Mouse (Mus musculus): ENCODE results near the gene Snx32. TPM values are rescaled to one million over a fixed set of nuclear protein-coding genes. Genes with fewer than 3 reads are reported as not detected.

Gene Snx32
- 10 to 100 TPM; 70.5 to 74.2 TPM for total RNA-seq (2021)
- long read RNA-seq, experiment 1, transcript Snx32-201 (13 exons, 1,703 nt), result major isoform, 40 of 93 reads
- long read RNA-seq, experiment 1, partial matches to known transcripts, result 5 of 93 reads
- long read RNA-seq, experiment 1, other reads (novel, unspliced or antisense), result 45 of 93 reads
- long read RNA-seq, experiment 2, transcript Snx32-201 (13 exons, 1,703 nt), result major isoform, 55 of 152 reads
- long read RNA-seq, experiment 2, partial matches to known transcripts, result 60 of 152 reads
- long read RNA-seq, experiment 2, other reads (novel, unspliced or antisense), result 35 of 152 reads

DNA sequence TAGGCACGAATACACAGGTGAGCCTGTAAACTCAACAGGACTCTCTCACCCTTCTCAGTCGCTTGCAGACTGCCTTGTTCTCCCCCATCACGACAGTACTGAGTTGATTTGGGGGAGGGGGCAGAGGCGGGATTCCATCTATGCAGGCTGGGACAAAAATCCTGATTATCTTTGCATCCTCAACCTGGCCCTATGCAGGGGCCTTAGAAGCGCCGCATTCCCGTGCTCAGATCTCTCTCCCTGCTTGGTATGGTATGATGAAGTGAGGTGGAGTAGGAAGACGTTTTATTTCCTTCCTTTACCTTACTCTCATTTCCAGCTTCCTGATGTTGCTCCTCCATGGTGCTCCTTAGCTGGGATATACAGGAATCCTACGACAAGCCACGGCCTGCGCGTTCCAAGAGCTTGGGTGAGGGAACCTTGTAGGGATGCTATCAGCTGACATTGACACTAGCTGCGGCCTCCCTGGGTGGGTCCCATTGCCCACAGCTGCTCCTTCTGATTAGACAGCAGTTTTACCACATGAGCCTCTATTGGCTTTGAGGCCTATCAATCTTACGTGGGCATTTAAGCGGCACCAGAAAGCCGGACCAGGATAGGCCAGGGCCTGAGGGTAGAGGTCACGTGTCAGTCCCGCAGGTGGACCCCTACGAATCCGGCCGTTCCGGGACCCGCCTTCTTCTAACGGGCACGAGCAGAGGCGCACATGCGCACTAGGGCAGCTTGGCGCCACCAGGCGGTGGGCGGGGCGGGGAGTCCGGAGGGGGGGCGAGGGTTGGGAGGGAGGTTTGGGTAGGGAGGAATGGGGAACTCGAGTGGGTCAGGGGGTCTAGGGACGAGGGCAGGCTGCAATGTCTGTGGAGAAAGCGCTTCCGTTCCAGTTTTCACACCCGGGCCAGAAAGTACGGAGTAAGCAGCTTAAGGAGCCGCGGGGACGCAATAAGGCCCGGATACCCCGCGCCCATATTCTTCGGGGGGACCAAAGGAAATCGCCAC, at the start of gene Snx32:
Gene Snx32 (minus strand): TSS at position 508 of the 996 bp plus-strand sequence.
- peak; percentile 95 to 99 for DNase-seq (ENCODE audit: low spot score in 2 of 2)

DNA sequence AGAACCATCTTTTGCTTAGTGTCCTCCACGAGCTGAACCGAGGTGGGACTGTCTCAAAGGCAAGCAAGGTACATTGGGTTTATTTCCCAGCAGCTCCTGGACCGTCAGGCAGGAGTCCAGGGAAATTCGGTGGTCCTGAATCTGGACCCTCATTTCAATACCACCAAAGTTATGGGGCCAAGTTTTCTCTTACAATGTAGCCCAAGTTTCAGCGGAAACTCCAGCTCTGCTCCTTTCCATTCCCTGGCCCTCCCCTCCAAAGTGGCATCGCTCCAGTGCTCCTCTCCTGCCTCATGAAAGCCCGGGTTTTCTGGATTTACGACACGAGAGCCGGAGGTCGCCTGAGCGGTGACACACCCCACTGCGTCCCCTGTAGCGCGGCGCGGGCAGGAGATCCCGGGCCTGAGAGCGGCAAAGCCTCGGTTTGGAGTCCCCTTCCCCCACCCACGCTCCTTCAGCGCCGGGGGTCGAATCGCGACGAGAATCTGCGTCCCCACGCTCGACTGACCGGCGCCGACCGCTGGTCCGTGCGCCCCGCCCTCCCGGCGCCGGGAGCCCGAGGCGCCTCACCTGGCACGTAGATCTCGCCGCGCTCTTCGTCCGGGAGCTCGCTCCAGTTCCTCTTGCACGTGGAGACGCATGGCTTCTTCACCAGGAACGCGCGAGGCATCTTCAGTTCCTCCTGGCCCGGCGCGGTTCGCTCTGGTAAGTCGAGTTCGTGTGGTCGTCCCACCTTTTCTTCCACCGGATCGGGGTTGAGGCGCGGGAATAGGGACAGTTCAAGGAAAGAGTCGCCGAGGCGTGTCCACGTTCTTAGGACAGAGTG, 49.5 kb upstream of the Snx32 start:
- DNase-seq (ENCODE audit: low spot score in 2 of 2), result no peak

DNA sequence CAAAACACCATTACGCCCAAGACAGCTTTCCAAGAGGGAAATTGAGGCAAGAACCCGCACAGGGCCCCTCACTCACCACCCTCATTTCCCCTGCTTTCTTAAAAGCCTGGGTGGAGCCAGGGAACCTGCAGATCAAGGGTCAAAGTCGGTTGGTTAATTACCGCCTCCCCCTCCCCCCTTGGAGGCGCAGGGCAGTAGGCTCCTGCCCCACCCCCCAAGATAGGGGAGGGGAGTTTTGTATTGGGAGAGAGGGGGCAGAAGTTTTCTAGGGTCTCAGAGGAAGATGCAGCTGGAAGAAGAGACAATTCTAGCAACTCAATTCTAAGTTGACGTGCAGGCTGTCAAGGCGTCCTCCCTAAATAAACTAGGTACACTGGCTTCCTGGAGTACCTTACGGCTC, 48.9 kb upstream of the Snx32 start:
- no peak for DNase-seq (ENCODE audit: low spot score in 2 of 2)

DNA sequence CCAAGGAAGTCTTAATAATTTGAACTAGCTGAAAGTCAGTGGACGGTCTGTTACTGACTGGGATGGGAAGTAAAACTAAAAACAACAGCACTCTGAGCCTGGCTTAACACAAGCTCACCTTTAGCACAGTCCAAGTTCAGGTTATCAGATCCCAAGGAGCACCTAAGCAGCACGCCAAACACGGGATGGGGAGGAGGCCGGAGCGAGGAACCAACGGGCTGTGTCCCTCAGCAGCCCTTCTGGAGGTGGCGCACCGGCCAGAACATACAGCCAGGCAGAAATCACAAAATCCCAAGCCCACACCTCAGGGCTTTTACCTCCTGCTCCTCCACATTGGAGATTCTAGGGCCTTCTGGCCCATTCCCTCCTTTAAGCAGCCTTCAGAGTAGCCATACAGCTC, 48.4 kb upstream of the Snx32 start:
- DNase-seq (ENCODE audit: low spot score in 2 of 2), result no peak

DNA sequence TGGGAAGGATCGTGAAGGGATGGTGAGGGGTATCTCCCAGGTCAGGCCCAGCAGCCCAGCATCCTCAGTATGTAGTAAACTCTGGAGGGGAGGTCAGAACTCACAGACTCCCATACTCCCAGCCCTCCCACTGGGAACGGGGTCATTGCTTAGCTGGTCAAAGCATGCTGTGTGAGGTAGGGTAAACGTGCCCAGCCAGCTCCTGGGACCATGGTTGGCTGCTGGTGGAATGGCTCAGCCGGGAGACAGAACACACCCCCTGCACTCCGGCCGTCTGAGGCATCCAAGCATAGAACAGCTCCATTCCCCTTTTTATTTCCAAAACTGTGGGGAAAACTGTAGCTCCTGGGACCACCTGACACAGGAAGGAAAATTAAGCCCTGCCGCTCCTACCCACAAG, 47.8 kb upstream of the Snx32 start:
- no peak for DNase-seq (ENCODE audit: low spot score in 2 of 2)

DNA sequence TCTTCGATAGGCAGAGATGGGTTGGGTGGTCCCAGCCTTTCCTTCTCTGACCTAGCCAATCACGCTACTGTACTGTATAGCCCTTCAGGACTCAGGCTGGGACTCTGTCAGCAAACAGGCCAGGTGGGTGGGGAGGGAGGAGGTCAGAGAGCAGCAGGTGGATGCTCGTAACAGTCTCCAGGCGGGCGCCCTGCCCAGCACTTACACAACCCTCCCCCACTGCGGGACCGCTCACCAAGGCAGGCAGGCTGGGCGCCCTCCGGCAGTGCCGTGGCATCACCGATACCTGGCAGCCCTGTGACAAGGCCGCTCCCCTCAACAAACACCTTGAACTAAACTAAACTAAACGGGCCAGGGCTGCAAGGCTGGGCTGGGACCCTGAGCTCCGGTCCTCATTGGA, 43.9 kb upstream of the Snx32 start:
- DNase-seq (ENCODE audit: low spot score in 2 of 2), result no peak

DNA sequence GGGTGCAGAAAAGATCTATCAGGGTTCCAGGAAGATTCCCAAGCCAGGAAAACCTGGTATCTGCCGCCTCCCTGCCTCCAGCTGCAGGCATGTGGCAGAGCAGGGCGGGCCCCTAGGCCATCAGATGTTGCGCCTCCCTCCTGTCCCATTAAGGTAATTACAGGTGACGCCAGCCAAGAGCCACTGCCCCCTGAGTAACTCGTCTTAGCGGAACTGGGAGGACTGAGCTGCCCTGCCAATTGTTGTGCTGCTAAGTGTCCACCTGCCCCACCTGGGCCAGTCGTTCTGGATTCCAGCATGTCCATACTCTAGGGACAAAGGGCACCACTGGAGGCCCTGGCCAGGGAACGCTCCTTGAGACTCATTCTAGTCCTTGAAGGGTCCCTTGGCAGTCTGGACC, 43.5 kb upstream of the Snx32 start:
- no peak for DNase-seq (ENCODE audit: low spot score in 2 of 2)

DNA sequence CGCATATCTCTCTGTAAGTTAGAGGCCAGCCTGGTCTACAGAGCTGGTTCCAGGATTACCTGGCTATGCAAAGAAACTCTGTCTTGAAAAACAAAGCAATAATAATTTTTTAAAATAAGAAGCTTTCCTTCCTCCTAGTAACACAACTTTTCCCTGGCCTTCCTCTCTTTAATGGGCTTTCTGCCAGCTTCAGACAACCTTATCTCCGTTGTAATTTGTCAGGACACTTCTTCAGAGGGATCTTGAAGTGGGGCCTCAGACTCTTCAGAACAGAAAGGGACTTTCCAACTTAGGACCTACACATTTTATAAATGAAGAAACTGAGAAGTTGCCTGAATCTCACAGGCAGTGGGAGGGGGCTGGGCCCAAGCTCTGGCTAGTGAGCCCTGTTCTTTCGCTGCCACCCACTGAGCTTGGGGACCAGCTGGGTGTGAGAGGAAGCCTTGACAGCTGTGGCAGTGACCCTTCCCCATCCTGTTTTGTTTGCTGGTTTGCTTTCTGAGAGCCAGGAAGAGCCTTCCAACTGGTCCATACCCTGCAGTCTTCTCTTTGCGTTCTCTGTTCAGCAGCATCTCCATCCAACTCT, 37.2 kb upstream of the Snx32 start:
- DNase-seq (ENCODE audit: low spot score in 2 of 2), result no peak

DNA sequence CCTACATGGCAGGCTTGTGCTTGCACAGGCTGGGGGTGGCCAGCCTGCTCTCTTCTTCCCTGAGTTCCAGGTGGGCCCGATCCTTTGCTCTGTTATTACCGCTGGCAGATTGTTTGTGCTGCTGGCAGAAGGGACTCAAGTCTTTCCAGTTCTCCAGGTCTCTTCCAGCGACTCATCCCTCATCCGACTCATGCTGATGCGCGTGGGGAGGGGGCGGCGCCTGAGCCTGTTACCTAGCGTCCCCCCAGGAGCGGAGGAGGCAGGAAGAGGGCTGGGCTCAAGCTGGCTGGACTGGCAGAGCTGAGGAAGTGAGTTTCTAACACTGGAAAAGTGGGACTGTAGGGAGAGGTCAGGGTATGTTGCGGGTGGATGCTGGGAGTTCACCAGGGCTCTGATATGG, 33.7 kb upstream of the Snx32 start:
- DNase-seq (ENCODE audit: low spot score in 2 of 2), result no peak

DNA sequence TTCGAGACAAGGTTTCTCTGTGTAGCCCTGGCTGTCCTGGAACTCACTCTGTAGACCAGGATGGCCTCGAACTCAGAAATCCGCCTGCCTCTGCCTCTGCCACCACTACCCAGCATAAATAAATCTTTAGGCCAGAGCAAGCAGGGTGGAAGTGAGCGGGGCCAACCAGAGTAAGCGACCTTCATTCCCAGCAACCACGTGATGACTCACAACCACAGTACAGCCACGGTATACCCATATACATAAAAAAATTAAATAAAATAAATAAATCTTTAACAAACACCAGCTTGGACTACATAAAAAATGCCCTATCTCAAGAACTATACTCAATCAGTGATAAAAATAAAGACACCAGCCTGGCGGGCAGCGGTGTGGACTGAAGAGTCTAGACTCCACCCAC, 33.0 kb upstream of the Snx32 start:
- DNase-seq (ENCODE audit: low spot score in 2 of 2), result no peak

DNA sequence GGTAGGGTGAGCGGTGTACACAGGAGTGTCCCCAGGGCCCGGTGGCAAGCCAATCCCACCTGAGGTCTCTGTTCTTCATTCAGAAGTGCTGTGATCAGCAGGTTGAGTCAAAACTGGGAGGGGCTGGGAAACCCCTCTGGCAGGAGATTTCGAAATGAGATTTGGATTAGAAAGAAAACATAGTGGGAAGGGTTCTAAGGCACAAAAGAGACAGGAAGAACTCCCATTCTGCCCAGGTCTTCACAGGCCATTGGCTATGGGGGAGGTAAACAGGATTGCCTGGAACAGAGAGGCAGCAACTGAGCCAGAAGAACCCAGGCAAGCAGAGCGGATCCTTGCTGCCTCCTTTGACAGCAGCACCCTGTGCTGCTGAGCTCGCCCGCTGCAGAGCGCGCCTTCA, 28.4 kb upstream of the Snx32 start:
- DNase-seq (ENCODE audit: low spot score in 2 of 2), result no peak

DNA sequence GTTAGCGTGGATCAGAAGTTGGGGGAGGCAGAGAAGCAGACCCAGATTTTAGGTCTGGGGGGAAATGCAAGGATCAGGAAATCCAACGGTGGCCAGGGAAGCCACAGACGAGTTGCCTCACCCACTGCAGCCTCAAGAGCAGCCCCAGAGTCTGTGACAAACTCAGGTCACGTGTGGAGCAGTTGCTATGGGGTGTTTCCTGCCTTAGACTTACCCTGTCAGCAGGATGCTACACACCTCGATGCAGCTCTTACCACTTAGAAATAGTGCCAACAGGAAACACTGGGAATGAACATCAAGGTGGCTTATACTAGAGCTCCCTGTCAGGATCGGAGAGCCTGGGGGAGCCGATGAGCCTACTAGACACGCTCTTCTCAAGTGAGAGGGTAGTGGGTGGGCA, 22.2 kb upstream of the Snx32 start:
- no peak for DNase-seq (ENCODE audit: low spot score in 2 of 2)

DNA sequence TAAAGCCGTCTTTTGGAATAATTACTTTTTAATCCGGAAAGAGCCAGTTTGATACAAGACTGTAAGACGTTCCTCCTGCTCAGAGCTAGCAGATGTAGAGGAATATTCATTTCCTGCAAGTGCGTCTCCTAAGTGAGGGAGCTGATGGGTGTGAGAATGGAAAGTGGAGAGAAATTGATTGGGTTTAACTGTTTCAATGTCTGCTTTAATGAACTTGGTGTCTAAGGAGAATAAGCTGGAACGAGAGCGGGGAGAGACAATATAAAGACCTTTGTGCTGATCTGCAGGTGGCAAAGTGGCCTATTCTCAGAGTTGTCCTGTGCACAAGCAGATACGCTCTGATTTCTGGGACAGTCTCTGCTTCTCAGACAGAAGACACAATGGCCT, 19.8 kb upstream of the Snx32 start:
- no peak for DNase-seq (ENCODE audit: low spot score in 2 of 2)

DNA sequence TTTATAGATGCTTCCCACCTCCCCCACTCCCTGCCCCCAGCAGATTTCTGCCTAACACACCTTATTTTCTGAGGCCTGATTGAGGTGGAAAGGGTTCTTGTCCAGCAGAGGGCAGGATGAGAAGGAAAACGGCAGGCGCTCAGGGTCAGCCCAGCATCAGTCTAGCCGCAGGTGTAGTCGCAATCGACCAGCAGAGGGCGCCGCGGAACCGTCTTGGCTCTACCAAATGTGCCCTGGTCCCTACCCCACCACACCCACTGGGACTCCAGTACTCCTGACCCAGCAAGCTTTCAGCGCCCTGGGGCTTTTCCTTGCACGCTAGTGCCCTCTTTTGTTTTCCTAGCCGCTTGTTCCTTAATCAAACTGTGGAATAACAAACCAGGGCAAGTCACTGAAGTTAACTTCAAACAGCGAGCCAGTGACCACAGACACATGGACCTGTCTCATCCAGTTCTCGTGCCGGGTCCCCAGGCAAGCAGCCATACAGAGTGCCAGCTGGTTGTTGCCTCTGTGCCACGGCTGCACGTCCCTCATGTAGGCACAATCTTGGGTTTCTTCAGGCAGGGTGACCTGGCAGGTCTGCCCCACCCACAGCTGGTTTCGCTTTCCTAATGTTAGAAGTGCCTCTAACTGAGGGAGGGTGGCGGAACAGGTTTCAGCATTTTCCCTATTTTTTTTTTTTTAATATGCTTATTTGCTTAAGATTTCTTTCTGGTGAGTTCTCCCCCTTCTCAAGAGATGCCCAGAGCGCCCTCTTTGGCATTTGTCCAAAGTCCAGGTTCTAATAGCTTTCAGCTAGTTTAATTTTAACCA, 19.2 kb upstream of the Snx32 start:
- DNase-seq (ENCODE audit: low spot score in 2 of 2), result peak; percentile 89 to 92

DNA sequence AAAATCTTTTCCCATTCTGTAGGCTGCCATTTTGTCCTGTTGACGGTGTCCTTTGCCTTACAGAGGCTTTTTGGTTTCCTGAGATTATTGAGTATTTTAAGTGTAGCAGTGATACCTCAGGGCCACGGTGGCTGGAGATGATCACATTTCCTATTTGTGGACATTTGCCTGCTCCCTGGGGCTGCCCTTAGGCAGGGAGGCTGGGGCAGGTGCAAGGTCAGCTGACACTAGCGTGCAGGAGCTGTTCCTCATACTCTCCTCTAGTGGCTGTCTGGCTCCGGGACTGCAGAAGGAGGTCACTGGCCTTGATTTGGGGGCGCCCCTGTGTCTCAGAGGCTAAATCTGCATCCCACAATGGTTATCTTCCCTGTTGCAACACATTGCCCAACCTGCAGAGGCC, 14.9 kb upstream of the Snx32 start:
- DNase-seq (ENCODE audit: low spot score in 2 of 2), result no peak

DNA sequence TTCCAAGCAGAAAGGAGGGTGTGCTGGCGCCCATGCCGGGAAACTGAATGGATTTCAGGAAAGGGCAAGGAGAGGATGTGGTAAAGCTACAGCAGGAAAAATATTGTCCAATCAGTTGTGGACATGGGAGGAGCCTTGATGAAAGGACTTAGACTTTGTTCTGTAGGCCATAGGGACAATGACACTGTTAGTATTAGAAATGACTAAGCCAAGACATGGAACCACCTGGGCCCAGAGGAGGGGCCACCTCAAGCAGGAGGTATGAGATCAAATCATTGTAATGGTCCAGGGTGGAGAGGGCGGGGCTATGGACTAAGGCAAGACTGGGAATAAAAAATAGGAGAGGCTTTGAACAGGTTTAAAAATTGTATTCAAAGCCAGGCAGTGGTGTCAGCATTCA, 8.4 kb upstream of the Snx32 start:
- no peak for DNase-seq (ENCODE audit: low spot score in 2 of 2)

DNA sequence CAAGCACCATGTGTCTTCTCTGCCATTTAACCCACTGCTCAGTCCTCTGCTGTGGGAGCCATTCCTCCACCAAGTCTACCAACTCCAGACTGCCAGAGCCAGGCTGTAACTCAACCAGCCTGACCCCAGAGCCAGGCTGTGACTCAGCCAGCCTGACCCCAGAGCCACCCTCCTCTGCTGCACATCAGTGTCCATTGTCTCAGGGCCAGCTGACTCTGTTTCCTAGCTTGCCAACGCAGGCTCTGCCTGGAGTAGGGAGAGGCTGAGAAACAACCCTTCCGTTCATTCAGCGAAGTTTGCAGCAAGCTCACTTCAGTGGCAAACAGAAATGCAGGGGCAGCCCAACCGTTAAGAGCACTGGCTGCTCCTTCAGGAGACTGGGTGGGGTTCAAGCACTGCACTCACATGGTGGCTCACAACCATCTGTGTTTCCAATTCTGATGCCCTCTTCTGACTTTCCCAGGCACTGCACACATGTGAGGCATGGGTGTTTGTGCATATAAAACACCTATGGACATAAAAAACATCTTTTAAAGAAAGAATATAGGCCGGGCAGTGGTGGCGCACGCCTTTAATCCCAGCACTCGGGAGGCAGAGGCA, 6.7 kb upstream of the Snx32 start:
- DNase-seq (ENCODE audit: low spot score in 2 of 2), result no peak

DNA sequence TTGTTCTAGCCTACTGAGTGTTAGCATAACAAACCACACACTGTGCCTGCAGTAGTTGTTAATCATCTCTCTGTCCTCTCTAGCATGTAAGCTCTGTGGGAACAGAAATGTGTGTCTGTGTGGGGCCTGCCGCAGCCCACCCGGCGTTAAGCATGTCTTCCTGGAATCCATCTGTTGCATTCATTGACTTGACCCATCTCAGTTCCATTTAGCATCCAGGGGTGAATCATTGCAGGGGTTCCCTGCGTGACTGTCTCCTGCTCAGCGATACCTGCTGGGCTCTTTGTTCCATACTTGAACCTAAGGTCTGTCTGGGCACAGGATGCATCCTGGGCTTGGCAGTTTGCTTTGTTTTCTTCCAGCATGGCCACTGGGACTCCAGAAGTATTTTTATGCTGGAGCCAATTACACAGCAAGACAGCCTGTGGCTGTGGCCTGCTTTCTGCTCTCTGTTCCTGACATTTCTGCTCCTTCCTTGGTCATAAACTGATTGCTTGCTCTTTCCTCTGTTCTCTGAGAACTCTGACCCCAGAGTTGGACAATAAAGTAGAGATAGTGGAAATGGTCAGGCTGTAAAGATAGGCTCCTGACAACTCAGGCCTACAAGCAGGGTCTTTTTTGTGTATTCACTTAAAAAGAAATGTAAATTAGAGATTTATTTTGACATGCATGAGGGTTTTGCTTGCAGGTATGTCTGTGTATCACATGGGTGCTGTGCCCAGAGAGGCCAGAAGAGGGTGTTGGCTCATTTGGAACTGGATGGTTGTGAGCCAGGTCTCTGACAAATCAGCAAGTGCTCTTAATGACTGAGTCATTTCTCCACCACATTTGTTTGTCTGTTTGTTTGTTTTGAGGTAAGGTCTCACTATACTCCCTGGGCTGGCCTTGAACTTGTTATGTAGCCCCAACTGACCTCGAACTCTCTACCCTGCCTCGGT, 5.8 kb upstream of the Snx32 start:
- DNase-seq (ENCODE audit: low spot score in 2 of 2), result no peak

DNA sequence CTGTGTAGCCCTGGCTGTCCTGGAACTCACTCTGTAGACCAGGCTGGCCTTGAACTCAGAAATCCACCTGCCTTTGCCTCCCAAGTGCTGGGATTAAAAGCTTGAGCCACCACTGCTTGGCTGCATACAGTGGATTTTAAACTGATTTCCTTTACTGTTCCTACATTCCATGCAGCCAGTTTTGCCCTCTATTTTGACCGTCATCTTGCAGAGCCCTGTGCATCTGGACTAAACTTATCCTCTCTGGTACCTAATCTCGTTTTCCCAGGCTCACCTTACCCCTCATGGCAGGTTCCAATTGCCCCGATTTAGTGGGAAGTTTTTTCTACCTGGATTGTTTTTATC, 2.6 kb upstream of the Snx32 start:
- DNase-seq (ENCODE audit: low spot score in 2 of 2), result no peak
